Mouse (Mus musculus): ENCODE measurements around the gene Wdr38.

The Wdr38 gene

GRCm38 (mm10) chr2:38992452-38992851 is 4.8 kb upstream of the Wdr38 start:
- DNase-seq (ENCODE audit: low read depth, low spot score): no peak

- peak; percentile 41 for DNase-seq (ENCODE audit: low read depth, low spot score)
Observed at GRCm38 (mm10) chr2:38999381-38999780, 2.1 kb downstream of the Wdr38 start.

- peak; percentile 29 for DNase-seq (ENCODE audit: low read depth, low spot score)
Observed at GRCm38 (mm10) chr2:38999910-39000586, 2.8 kb downstream of the Wdr38 start.

- DNase-seq (ENCODE audit: low read depth, low spot score): no peak
Observed at GRCm38 (mm10) chr2:39000587-39000919, 3.3 kb downstream of the Wdr38 start.

- no peak for DNase-seq (ENCODE audit: low read depth, low spot score)
Observed at GRCm38 (mm10) chr2:39001866-39002265, 4.6 kb downstream of the Wdr38 start.

DNA sequence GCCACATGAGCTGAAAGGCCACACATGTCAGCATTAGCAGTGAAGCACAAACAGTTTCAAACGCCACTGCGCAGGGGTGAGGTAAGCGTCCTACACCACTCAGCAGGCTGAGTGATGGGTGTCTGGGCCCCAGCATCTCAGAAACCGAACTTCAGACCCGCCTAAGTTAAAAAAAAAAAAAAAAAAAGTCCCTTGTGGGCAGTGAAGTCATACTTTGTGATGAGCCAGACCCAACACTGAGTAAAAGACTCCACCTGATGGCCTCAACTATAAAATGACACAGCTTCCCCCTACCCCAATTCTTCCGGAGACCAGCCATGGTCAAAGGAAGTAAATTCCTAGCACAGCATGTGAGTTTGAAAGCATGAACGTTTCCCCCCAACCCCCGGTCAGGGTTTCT is 5.8 kb downstream of the Wdr38 start:
- no peak for DNase-seq (ENCODE audit: low read depth, low spot score)

DNA sequence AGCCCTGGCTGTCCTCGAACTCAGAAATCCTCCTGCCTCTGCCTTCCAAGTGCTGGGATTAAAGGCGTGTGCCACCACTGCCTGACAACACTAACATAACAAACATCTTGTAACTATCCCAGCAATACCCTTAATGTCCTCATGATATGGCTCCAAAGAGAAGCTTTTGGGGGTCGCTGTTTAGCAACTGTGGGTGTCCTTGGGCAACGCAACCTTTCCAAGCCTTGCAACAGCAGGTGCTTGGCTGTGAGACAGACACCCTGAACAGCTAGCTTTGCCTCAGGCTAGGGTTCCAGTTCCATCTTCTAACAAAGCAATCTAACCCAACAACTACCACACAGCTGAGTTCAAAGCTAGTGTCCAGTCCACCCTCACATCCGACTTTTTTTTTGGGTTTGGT is 6.2 kb downstream of the Wdr38 start:
- no peak for DNase-seq (ENCODE audit: low read depth, low spot score)

DNA sequence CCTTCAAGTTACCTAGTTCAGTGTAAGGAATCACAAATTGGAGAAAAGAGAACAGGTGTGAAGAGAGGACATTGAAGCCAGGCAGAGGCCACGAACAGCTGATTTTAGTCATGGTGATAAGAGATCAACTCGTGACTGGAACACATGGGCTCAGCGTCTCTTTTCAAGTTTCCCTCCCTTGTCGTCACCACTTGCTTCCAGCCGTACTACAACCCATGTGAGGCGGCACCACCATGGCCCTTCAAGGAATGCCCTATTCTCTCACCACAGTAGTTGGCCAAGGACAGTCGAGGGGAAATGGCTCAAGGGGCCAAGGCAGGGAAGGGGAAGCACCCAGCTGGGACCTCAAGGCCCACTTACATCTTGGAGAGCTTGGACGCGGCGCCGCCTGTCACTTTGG is 7.1 kb downstream of the Wdr38 start:
- no peak for DNase-seq (ENCODE audit: low read depth, low spot score)

GRCm38 (mm10) chr2:39004880-39005435 is 7.7 kb downstream of the Wdr38 start, which contains the start of gene Arpc5l:
Gene Arpc5l (plus strand): TSS chr2:39005348.
- DNase-seq (ENCODE audit: low read depth, low spot score): peak; percentile 95

- peak; percentile 86 for DNase-seq (ENCODE audit: low read depth, low spot score)
Observed at GRCm38 (mm10) chr2:39005574-39006079, 8.4 kb downstream of the Wdr38 start, which contains the start of gene Rpl35. Gene Rpl35 (minus strand): TSS chr2:39005624.

DNA sequence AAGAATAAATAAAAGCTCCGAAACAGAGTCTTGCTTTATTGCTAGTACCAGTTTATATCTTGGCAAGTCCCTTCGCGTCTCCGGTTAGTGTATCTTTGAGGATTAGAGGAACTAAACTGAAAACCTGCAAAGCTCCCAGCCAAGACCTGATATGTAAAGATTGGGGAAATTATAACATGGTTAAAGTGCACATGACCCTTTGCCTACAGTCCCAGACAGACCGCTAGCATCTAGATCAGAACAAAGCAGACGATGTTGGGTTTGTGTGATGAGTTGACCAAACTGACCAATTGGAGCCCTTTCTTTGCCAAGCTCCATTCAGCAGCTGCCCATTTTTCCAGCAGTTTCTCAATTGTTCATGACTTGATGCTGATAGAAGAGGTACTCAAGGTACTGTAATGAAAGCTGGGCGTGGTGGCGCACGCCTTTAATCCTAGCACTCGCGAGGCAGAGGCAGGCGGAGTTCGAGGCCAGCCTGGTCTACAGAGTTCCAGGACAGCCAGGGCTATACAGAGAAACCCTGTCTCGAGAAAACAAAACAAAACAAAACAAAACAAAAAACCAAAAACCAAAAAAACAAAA is 9.0 kb downstream of the Wdr38 start:
- DNase-seq (ENCODE audit: low read depth, low spot score): peak; percentile 69

GRCm38 (mm10) chr2:39007865-39008264 is 10.6 kb downstream of the Wdr38 start:
- peak; percentile 96 for DNase-seq (ENCODE audit: low read depth, low spot score)

GRCm38 (mm10) chr2:39008350-39008851 is 11.1 kb downstream of the Wdr38 start:
- no peak for DNase-seq (ENCODE audit: low read depth, low spot score)

- DNase-seq (ENCODE audit: low read depth, low spot score): peak; percentile 92
Observed at GRCm38 (mm10) chr2:39008954-39009365, 11.7 kb downstream of the Wdr38 start.

DNA sequence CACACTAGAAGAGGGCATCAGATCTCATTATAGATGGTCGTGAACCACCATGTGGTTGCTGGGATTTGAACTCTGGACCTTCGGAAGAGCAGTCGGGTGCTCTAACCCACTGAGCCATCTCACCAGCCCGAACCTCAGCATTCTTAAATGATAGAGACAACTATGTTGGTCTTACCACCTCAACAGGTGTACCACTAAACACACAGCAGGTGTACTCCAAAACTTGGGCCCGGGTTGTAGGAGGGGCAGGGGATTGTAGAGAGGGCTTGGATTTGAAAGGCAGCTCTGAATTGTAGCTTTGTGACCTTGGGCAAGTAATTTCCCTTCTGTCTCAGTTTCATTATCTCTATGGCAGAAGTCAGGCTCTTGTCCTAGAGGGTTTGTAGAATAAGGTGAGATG is 12.9 kb downstream of the Wdr38 start:
- DNase-seq (ENCODE audit: low read depth, low spot score): peak; percentile 59

DNA sequence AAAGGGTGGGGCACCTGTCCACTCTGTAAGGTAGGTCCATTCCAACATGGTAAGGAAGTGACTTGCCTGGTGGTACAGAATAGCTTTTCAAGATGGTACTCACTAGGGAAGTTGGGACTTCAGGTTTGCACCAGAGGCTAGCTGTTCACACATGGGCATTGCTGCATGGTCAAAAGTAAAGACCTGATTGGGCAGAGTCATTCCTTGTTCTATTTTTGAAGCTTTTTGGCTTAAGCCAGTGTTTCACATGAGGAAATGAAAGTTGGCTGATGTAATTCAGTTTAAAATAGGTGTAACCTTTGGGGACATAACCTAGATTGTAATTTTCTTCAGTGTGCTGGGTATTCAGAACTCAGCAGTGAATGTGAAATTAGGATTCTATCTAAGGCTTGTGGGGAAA is 14.0 kb downstream of the Wdr38 start:
- DNase-seq (ENCODE audit: low read depth, low spot score): peak; percentile 86

- no peak for DNase-seq (ENCODE audit: low read depth, low spot score)
Observed at GRCm38 (mm10) chr2:39011971-39012370, 14.7 kb downstream of the Wdr38 start.

- DNase-seq (ENCODE audit: low read depth, low spot score): no peak
Observed at GRCm38 (mm10) chr2:39012768-39013279, 15.5 kb downstream of the Wdr38 start.

- peak; percentile 49 for DNase-seq (ENCODE audit: low read depth, low spot score)
Observed at GRCm38 (mm10) chr2:39016581-39016980, 19.3 kb downstream of the Wdr38 start.

GRCm38 (mm10) chr2:39020004-39020403 is 22.7 kb downstream of the Wdr38 start:
- DNase-seq (ENCODE audit: low read depth, low spot score): no peak

DNA sequence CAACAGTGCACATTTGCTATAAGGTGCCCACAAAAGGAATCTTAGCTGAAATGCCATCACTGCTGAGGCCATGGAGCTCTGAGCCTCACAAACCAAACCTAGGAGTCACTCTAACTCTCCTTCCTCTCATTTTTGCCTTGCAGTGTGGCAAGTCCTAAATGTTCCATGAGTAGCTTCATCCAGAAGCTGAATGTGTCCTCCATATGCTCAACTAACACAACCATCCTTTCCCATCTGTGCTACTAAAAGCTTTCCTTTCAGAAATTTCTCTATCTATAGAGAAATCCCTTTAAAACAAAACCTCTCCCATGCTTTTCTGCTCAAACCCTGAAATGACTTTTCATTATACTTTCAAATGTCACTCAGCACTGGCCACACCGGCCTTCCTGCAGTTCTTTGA is 34.3 kb downstream of the Wdr38 start:
- no peak for DNase-seq (ENCODE audit: low read depth, low spot score)

DNA sequence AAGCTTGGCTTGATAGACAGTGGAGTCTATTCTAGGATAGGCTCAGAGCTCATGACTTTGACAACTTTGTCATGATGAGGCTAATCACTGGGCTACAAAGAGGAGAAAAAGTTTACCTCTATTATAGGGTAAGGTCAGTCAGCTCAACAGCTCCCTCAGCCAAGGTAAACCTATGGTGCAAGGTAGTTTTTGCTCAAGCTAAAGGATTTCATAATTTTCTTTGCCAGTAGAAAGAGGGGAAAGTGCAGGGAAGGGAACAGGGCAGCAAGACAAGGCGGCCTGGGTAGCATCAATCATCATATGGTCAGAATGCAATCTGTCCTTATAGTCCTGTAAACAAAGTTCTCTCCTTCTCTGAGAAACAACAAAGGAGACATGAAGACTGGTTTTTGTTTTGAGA is 42.9 kb downstream of the Wdr38 start:
- no peak for DNase-seq (ENCODE audit: low read depth, low spot score)

- DNase-seq (ENCODE audit: low read depth, low spot score): no peak
Observed at GRCm38 (mm10) chr2:39048515-39048914, 51.2 kb downstream of the Wdr38 start.
